Mouse (Mus musculus): ENCODE measurements around the gene Sh2b3.

Sh2b3 gene

GRCm38 (mm10) chr5:121837441-121838340, at the start of gene Sh2b3:
Gene Sh2b3, minus strand, starts transcription at chr5:121837646.
- CTCF ChIA-PET, result interaction anchor here (0.5 to 3.0 kb wide), 24 partner anchors 9 to 1163 kb away, joined by 3 to 13 read pairs (median 4); partner anchors contain the start of genes Tctn1 (in 2 of the 4) and Pheta1 (in 1 of the 4)
- POLR2A ChIA-PET, result interaction anchor here (0.5 to 6.3 kb wide), 84 partner anchors 8 to 983 kb away, joined by 3 to 105 read pairs (median 4); partner anchors contain the start of genes Pheta1 (in 3 of the 4), Acad10 (in 1 of the 4), Atxn2 (in 1 of the 4) and Brap (in 1 of the 4)

DNA sequence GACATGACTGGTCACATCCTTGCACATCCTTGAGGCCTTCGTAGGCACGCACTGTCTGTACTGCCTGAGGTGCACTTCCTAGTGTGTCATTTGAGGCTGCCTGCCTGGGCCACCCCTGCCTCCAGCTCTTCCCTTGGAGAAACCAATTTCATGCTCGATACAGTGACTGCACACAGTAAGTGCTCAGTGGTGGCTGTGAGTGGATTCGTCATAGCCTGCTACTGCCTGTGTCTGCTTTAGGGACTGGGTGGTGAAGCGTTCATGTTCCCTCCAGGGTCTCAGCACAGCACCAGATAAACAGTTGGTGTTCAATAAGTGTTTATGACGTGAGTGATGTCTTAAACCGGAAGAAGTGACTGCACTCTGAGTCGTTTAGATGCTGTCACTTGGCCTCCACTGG, 45.9 kb upstream of the Sh2b3 start:
- ChIA-PET POLR2A (interaction anchor here in 3 of 4 experiments (0.6 to 1.5 kb wide), 11 partner anchors 9 to 232 kb away, joined by 3 to 7 read pairs (median 3); partner anchors contain the start of gene Sh2b3 (in 1 of the 3)), CTCF (interaction anchor here in 1 of 4 experiments (0.9 to 1.7 kb wide), 4 partner anchors 15 to 206 kb away, joined by 3 to 8 read pairs (median 4); no protein-coding TSS in a partner anchor)

- ChIA-PET CTCF (interaction anchor here in 1 of 4 experiments (0.8 to 1.2 kb wide), 5 partner anchors 7 to 64 kb away, joined by 3 to 4 read pairs (median 3); partner anchors contain the start of gene Pheta1), POLR2A (interaction anchor here in 1 of 4 experiments (1.2 kb wide), 1 partner anchor 20 kb away, joined by 3 read pairs; no protein-coding TSS in a partner anchor)
Measured at GRCm38 (mm10) chr5:121879211-121879610, 41.8 kb upstream of the Sh2b3 start.

GRCm38 (mm10) chr5:121878703-121879102, 41.3 kb upstream of the Sh2b3 start:
- ChIA-PET POLR2A (interaction anchor here in 1 of 4 experiments (1.0 kb wide), 1 partner anchor 43 kb away, joined by 3 read pairs; no protein-coding TSS in a partner anchor), CTCF (interaction anchor here in 1 of 4 experiments (0.7 to 1.2 kb wide), 4 partner anchors 28 to 1349 kb away, joined by 3 to 4 read pairs (median 3); partner anchors contain the start of gene Pheta1)

- CTCF ChIA-PET, result interaction anchor here (0.6 to 1.6 kb wide), 7 partner anchors 181 to 477 kb away, joined by 3 to 9 read pairs (median 4); partner anchors contain the start of genes Rad9b (in 1 of the 4) and Vps29 (in 1 of the 4)
- POLR2A ChIA-PET, result interaction anchor here (0.7 to 1.5 kb wide), 9 partner anchors 9 to 308 kb away, joined by 3 to 8 read pairs (median 3); no protein-coding TSS in a partner anchor
Measured at GRCm38 (mm10) chr5:121876901-121877300, 39.5 kb upstream of the Sh2b3 start.

- ChIA-PET POLR2A (interaction anchor here in 2 of 4 experiments (0.5 to 1.0 kb wide), 2 partner anchors 9 to 111 kb away, joined by 3 read pairs; no protein-coding TSS in a partner anchor), CTCF (no interaction called here)
Measured at GRCm38 (mm10) chr5:121875041-121875440, 37.6 kb upstream of the Sh2b3 start.

- ChIA-PET POLR2A (interaction anchor here in 3 of 4 experiments (0.6 to 2.6 kb wide), 8 partner anchors 20 to 200 kb away, joined by 3 to 10 read pairs (median 3); partner anchors contain the start of gene Sh2b3 (in 1 of the 3)), CTCF (interaction anchor here (0.6 to 3.3 kb wide), 23 partner anchors 8 to 385 kb away, joined by 3 to 23 read pairs (median 4); partner anchors contain the start of gene Sh2b3 (in 1 of the 4))
Measured at GRCm38 (mm10) chr5:121872158-121872557, 34.7 kb upstream of the Sh2b3 start.

DNA sequence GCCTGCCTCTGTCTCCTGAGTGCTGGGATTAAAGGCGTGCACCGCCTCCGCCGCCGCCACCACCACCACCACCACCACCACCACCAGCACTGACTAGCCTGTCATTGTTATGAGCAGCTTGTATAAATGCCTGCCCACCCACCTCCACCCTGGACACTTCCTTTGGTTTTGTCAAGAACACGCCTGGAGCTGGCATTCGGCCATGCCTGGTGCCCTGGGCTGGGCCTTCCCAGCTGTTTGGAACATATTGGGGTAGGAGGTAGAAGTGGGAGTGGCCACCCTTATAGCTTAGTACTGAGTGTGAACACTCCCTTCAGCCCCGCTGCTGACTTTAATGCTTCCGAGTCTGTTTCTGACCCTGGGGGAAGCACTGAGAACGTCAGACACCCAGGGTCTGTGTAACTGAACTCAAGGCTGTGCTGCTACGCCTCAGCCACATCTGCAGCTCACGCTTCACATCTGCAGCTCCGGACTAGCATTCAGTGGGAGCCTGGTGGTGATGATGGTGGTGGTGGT, 34.1 kb upstream of the Sh2b3 start:
- CTCF ChIA-PET, result interaction anchor here (0.5 to 3.3 kb wide), 17 partner anchors 7 to 259 kb away, joined by 3 to 23 read pairs (median 4); no protein-coding TSS in a partner anchor
- POLR2A ChIA-PET, result interaction anchor here in 3 of 4 experiments (0.7 to 2.6 kb wide), 7 partner anchors 19 to 220 kb away, joined by 3 to 10 read pairs (median 4); partner anchors contain the start of gene Sh2b3 (in 1 of the 3)

DNA sequence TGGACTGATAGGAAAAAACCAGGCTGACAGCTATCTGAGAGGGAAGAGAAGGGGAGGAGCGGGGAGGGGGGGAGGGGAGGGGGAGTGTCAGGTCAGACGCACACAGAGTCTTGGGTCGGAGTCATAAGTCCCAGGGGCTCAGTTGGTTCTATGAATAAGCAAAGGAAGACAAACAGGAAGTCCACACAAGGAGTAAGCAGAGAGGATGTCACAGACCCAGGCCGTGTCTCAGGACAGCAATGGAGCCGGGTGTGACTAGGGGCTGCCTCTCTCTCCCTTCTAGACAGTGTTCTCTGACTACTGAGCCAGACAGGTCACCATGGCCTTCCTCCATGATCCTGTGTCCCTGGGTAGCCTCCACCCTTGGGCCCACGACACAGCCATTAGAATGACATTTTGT, 33.4 kb upstream of the Sh2b3 start:
- ChIA-PET CTCF (interaction anchor here in 3 of 4 experiments (0.6 to 3.3 kb wide), 12 partner anchors 20 to 769 kb away, joined by 3 to 23 read pairs (median 4); no protein-coding TSS in a partner anchor), POLR2A (interaction anchor here in 2 of 4 experiments (0.6 to 1.0 kb wide), 4 partner anchors 18 to 946 kb away, joined by 3 to 4 read pairs (median 4); no protein-coding TSS in a partner anchor)

DNA sequence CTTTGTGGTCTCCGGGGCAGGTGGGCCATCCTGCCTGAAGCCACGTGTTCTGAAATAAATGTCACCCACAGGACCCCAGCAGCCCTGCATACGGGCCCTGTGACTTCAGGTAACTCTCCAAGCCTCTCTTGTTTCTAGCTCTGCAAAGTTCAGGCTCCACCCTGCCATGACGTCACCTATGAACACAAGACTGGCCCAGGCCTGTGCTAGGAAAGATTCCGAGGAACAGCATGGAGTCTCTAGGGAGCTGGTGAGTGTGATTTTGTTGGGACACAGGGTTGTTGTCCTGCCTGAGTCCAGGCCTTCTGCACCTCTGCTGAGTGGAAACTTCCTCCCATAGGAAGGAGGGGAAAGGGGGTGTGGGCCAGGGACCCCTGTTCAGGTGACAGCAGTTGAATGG, 30.5 kb upstream of the Sh2b3 start:
- ChIA-PET CTCF (interaction anchor here in 3 of 4 experiments (0.5 to 2.3 kb wide), 6 partner anchors 26 to 221 kb away, joined by 3 to 6 read pairs (median 4); no protein-coding TSS in a partner anchor), POLR2A (interaction anchor here in 3 of 4 experiments (0.6 to 3.3 kb wide), 19 partner anchors 9 to 544 kb away, joined by 3 to 16 read pairs (median 4); partner anchors contain the start of genes Pheta1 (in 1 of the 3) and Sh2b3 (in 1 of the 3))

DNA sequence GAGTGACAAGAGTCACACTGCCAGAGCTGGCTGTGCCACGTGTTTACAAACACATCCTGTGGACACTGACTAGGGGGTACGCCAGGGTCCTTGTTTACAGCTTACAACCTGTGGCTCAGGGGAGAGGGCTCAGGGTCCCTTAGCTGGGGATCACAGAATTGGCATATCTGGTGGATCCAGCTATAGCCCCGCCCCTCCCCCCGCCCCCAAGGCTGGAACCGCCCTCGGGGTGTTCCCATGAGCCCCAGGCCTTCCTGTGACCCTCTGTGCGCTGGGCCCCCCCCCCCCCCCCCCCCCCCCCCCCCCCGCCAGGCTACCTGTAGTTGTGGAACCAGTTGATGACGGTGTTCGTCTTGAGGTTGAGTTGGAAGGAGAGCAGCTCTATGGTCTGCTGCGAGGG, 26.9 kb upstream of the Sh2b3 start:
- CTCF ChIA-PET, result interaction anchor here (0.5 to 1.3 kb wide), 13 partner anchors 8 to 466 kb away, joined by 3 to 4 read pairs (median 3); partner anchors contain the start of gene Sh2b3 (in 1 of the 4)
- POLR2A ChIA-PET, result interaction anchor here in 3 of 4 experiments (0.7 to 1.3 kb wide), 10 partner anchors 10 to 545 kb away, joined by 3 to 8 read pairs (median 3); no protein-coding TSS in a partner anchor

- ChIA-PET POLR2A (interaction anchor here in 2 of 4 experiments (0.6 to 1.4 kb wide), 4 partner anchors 12 to 1257 kb away, joined by 3 read pairs; partner anchors contain the start of genes Pheta1 (in 1 of the 2) and Sh2b3 (in 1 of the 2)), CTCF (interaction anchor here in 1 of 4 experiments (1.1 kb wide), 1 partner anchor 142 kb away, joined by 5 read pairs; no protein-coding TSS in a partner anchor)
Measured at GRCm38 (mm10) chr5:121861964-121862363, 24.5 kb upstream of the Sh2b3 start.

GRCm38 (mm10) chr5:121858427-121858826, 21.0 kb upstream of the Sh2b3 start:
- ChIA-PET CTCF (interaction anchor here in 1 of 4 experiments (0.5 kb wide), 1 partner anchor 194 kb away, joined by 6 read pairs; no protein-coding TSS in a partner anchor), POLR2A (interaction anchor here in 1 of 4 experiments (0.7 kb wide), 1 partner anchor 94 kb away, joined by 3 read pairs; no protein-coding TSS in a partner anchor)

- CTCF ChIA-PET, result interaction anchor here in 2 of 4 experiments (0.5 to 1.0 kb wide), 4 partner anchors 14 to 224 kb away, joined by 3 to 5 read pairs (median 4); partner anchors contain the start of gene Sh2b3 (in 1 of the 2)
- POLR2A ChIA-PET, result interaction anchor here (0.5 to 1.5 kb wide), 10 partner anchors 9 to 763 kb away, joined by 3 to 5 read pairs (median 3); partner anchors contain the start of gene Sh2b3 (in 2 of the 4)
Measured at GRCm38 (mm10) chr5:121856740-121857139, 19.3 kb upstream of the Sh2b3 start.

- POLR2A ChIA-PET, result interaction anchor here in 1 of 4 experiments (6.3 kb wide), 1 partner anchor 19 kb away, joined by 53 read pairs; the partner anchor contains the start of gene Sh2b3
- CTCF ChIA-PET, result no interaction called here
Measured at GRCm38 (mm10) chr5:121854768-121855167, 17.3 kb upstream of the Sh2b3 start.

DNA sequence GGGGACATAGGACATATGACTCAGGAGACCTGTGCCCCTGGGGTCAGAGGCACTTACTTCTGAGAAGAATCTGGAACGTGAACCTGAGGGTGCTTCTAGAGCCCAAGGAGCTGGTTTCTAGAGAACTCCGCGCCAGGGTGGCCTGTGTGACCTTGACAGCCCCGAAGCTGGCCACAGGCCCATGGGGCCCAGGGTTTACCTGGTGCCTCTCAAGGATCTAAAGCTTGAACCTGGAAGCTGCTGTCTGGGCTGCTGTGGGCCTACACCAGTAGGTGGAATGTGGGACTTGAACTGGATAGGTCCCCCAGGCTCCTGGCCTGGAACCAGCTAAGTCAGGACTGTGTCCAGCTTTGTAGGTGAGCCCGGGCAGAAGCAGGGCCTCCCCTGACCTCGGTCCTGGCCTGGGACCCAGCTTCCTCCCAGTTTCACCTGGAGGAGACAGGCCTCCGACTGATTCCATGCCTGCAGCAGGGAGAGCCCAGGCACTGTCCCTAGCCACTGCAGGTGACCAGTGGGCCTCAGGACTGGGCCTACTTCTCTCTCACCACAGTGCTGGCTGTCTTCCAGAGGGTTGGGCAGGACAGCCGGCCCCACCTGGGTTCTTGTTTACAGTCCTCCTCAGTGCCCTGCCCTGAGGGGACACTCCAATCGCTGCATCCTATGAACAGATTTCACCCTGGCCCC, 16.1 kb upstream of the Sh2b3 start:
- CTCF ChIA-PET, result interaction anchor here in 1 of 4 experiments (0.5 kb wide), 1 partner anchor 295 kb away, joined by 3 read pairs; no protein-coding TSS in a partner anchor
- POLR2A ChIA-PET, result interaction anchor here (0.6 to 6.3 kb wide), 9 partner anchors 10 to 165 kb away, joined by 3 to 53 read pairs (median 6); partner anchors contain the start of gene Sh2b3 (in 2 of the 4)

All from embryonic stem cell, embryonic (primary cell).